Mouse (Mus musculus): ENCODE data around the gene Tspan9.
A peak's percentile ranks its signal among the peaks of the same experiment; 100 is the strongest.

Gene Tspan9

GRCm38 (mm10) chr6:128143390-128144020 lies at the start of gene Tspan9:
Gene Tspan9, minus strand, starts transcription at chr6:128143594.
- peak; percentile 98 for DNase-seq

- DNase-seq = no peak
These were observed 40.1 kb upstream of the Tspan9 start for GRCm38 (mm10) chr6:128183521-128183920.

DNA sequence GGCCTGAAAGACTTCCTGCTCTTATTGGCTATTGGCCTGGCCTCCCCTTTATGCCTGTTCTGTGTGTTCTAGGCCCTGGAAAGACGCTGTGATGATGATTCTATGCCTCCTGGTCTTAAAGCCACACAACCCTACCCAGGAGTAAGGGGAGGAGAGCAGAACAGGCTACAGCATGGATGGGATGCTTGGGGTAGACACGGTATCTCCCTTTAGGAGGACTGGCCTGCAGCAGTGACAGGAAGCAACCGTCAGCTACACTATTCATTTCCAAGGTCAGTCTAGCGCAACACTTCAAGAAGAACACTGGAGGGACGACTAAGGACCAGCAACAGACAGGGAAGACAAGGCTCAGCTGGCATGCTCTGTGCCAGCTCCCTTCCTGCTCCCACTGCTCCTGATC lies 37.8 kb upstream of the Tspan9 start:
- peak; percentile 46 for DNase-seq

- peak; percentile 86 for DNase-seq
These were observed 36.3 kb upstream of the Tspan9 start for GRCm38 (mm10) chr6:128179651-128180050.

GRCm38 (mm10) chr6:128179247-128179646 lies 35.9 kb upstream of the Tspan9 start:
- peak; percentile 68 for DNase-seq

GRCm38 (mm10) chr6:128178681-128179080 lies 35.3 kb upstream of the Tspan9 start:
- peak; percentile 90 for DNase-seq

DNA sequence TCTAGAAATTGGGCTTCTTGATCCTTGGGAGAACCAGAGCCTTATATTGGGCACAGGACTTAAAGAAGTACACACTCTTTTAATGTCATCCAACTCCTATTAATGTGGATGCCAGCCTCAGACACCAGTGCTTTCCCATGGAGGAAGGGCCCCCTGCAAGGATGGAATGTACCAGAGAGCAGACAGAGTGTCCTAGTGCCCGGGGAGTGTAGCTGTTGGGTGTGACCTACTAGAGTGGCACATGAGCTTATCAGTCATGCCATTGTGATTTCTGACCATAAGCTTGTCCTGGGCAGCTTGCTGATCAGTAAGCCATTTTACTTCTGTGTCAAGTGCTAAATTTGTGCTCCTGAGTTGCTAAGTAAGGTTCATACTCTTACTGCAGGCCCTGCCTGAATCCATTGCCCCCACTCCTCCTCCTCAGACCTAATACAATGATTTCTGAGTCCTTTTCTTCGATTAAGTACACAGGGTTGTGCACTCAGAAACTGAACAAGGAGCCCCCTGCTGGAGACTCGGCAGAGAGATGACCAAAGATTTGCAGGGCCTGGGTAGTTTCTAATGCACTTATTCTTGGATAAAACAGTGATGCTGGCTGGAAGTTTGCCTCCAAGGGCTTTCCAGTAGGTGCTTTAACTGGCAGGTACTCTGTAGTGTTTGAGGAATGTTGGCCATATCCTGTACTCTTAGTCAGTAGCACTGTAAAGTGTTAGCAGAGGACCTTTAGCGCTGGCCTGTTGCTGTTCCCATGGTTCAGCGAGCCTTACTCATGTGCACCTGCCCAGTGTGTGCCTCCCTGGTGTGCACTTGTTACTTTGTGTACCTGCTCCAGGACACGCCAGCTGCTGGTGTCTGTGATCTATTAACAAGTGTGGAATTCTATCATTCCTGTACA lies 25.6 kb upstream of the Tspan9 start:
- peak; percentile 95 for DNase-seq

GRCm38 (mm10) chr6:128165564-128165963 lies 22.2 kb upstream of the Tspan9 start:
- DNase-seq = no peak

DNA sequence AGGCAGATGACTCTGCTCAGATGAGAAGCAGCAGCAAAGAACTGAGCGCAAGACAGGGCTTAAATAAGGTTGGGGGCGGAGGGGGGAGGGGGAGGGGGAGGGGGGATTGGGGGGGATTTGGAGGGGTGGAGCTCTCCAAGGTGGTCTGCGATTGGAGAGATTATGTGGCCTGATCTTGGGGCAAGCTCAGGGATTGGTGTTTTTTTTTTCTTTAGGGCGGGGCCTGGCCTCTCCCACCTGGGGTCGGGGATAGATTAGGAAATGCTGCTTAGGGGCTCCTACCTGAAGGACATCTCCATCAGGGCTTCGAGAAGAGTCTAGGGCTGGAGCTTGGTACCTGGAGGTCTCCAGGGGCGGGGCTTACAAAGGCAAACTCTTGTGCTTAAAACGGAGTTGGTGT lies 21.2 kb upstream of the Tspan9 start:
- DNase-seq = no peak

DNA sequence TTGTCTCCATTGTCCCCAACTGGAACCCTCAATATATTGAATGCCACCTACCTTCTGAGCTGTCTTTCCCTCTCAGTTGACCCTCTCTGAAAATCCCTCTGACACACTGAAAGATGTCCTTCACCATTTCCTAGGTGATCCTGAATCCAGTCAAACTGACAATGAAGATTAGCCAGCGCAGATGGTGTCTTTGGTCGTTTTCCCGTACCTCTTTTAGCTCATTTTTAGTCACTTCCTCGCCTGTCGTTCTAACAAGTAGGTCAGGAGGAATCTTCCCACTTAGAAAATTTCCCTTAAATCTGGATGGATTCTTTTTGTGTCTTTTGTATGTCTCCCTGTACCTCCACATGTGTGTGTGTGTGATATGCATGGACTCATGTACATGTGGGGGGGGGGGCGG lies 15.7 kb upstream of the Tspan9 start:
- DNase-seq = no peak

DNA sequence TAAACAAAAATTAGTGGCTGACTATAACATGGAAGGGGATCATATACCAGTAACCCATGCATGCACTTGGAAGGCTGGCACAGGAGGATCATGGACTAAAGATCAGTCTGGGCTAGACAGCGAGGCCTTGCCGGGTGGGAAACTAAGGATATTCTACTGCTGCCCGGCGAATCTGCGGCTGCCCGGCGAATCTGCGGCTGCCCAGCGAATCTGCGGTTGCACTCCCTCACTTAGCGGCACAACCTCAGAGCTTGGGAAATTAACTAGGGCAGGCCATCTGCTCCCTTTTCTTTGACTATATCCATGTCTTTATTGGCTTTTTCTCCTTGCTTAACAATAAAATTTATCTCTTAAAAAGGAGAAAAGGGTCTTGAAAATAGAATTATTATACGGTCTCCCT lies 14.6 kb upstream of the Tspan9 start:
- DNase-seq = no peak

GRCm38 (mm10) chr6:128156476-128156875 lies 13.1 kb upstream of the Tspan9 start:
- DNase-seq = no peak

DNA sequence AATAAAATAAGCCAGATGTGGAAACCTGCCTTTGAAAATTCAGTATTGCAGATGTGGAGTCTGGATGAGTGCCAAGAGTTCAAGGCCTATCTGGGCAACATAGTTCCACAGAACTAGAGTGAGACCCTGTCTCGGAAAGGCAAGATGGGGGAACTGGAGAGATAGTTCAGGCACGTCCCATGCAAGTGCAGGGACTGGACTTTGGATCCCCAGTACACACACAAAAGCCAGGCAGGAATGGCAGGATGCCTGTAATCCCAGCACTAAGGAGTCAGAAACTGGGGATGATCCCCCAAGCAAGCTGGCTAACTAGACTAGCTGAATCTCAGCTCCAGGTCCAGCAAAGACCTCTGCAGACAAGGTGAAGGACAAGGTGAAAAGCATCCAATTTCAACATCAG lies 12.5 kb upstream of the Tspan9 start:
- DNase-seq = no peak

- no peak for DNase-seq
These were observed 2.4 kb upstream of the Tspan9 start for GRCm38 (mm10) chr6:128145765-128146164.

GRCm38 (mm10) chr6:128142369-128143278 lies 770 bp downstream of the Tspan9 start:
- DNase-seq = peak; percentile 97

- no peak for DNase-seq
These were observed 2.7 kb downstream of the Tspan9 start for GRCm38 (mm10) chr6:128140724-128141123.

- peak; percentile 84 for DNase-seq
These were observed 5.5 kb downstream of the Tspan9 start for GRCm38 (mm10) chr6:128137855-128138254.

- peak; percentile 77 for DNase-seq
These were observed 6.7 kb downstream of the Tspan9 start for GRCm38 (mm10) chr6:128136654-128137053.

- DNase-seq = no peak
These were observed 7.9 kb downstream of the Tspan9 start for GRCm38 (mm10) chr6:128135459-128135858.

- peak; percentile 86 for DNase-seq
These were observed 8.4 kb downstream of the Tspan9 start for GRCm38 (mm10) chr6:128135006-128135405.

- peak; percentile 97 for DNase-seq
These were observed 9.0 kb downstream of the Tspan9 start for GRCm38 (mm10) chr6:128134196-128134924.

DNA sequence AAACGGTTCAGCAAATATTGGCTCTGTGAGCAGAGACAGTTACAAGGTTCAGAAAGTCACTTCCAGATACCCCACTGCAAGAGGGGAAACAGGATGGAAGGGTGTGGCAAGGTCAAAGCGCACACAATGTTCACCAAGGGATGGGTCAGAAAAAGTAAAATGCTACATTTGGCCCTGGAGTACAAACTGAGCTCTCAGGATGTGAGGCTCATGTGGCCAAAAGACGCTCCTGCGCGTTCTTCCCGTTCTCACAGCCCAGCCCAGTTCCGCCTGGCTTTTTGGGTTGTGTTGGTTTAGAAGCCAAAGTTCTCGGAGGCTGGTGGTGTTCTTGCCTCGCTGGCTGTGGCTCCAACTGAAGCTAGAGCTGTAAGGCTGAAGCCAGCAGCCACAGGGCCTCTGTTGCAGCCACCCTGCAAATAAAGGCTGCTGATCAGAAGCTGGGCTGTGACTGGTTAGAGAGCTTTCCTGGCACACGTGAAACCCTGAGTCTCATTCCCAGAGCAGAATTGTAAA lies 9.7 kb downstream of the Tspan9 start:
- DNase-seq = peak; percentile 98

Measured in heart, adult 11 months (tissue).